Mouse (Mus musculus): ENCODE data around the gene 4930572O03Rik. TPM values are rescaled to one million over a fixed set of nuclear protein-coding genes. Genes with fewer than 3 reads are reported as not detected.
A peak's percentile ranks its signal among the peaks of the same experiment; 100 is the strongest.
"Not testable (repeated sequence)": the region's sequence is repeated elsewhere in the genome, so short reads cannot be mapped to it uniquely, and the experiment has no call there.

4930572O03Rik gene
- polyA plus RNA-seq, 1 experiment from 2014 or later: not detected

DNA sequence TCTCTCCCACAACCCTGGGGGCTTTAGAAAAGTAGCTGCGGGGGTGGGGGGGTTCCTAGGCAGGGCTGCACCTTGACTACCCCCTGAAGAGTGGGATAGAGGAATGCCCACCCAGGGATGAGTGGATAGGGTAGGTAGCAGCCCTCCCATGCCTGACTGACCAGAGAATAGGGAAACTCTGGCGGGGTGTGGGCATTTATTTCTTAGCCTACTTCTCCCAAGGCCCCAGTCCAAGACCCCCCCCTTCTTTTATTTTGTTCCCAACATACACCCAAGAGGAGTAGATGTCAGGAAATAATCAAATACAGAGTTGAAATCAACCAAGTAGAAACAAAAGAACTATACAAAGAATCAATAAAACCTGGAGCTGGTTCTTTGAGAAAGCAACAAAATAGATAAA is 19.2 kb downstream of the 4930572O03Rik start:
- H3K27ac ChIP-seq; H3K9ac ChIP-seq; H3K4me3 ChIP-seq (replicated peaks; ENCODE audit: low read length); H3K27me3 ChIP-seq (ENCODE audit: control insufficient read depth, insufficient read depth, low read length); H3K36me3 ChIP-seq (replicated peaks; ENCODE audit: control insufficient read depth, insufficient read depth); H3K4me2 ChIP-seq (replicated peaks); DNase-seq (ENCODE audit: low spot score); H3K4me1 ChIP-seq (replicated peaks; ENCODE audit: control insufficient read depth, insufficient read depth, low read length): not testable (repeated sequence)
- peak; percentile 74; the same call in 1 of the 2 replicates for ATAC-seq (ENCODE audit: low FRiP score)
- 70% methylated on average over 2 of the region's 2 CpGs for WGBS
- peaks cover 14% of the 10 kb centered on the region for H3K9me3 ChIP-seq (ENCODE audit: control insufficient read depth, low read length)

DNA sequence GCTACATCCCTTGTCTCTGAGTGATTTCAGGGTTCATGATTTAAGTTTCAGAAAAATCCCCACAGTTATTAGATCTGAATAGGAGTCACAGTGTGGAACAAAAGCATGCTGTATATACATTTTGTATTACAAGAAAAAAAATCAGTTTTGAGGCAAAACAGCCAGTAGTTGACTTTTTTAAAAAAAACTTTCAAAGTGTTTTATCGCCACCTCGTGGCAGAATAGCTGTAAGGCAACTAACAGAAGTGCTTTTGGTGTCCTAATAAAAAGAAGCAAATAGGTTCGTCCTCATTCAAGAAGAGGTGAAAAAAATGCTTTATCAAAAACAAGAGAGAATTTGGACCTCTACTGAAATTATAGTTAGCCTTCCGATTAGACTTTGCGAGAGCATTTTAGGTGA is 26.8 kb downstream of the 4930572O03Rik start:
- 37% methylated on average over 5 of the region's 5 CpGs for WGBS
- H3K27ac ChIP-seq; H3K4me3 ChIP-seq (replicated peaks; ENCODE audit: low read length); H3K27me3 ChIP-seq (ENCODE audit: control insufficient read depth, insufficient read depth, low read length); H3K36me3 ChIP-seq (replicated peaks; ENCODE audit: control insufficient read depth, insufficient read depth); H3K9ac ChIP-seq; H3K4me2 ChIP-seq (replicated peaks); H3K4me1 ChIP-seq (replicated peaks; ENCODE audit: control insufficient read depth, insufficient read depth, low read length); ATAC-seq (ENCODE audit: low FRiP score): not testable (repeated sequence)
- H3K9me3 ChIP-seq (ENCODE audit: control insufficient read depth, low read length): peaks cover 13% of the 10 kb centered on the region
- peak; percentile 35 for DNase-seq (ENCODE audit: low spot score)

DNA sequence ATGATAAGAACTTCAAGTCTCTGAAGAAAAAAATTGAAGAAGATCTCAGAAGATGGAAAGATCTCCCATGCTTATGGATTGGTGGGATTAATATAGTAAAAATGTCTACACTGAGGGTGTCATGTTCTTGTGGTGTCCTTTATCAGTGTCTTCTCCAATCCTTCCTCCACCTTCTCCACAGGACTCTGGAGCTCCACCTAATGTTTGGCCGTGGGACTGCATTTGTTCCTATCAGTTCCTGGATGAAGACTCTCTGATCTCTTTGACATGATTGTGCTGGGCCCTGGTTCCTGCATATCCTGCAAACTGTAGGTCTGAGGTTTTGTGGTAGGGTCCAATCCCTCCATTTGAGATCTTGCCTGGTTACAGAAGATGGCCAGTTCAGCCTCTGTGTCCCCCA is 28.7 kb downstream of the 4930572O03Rik start:
- ATAC-seq (ENCODE audit: low FRiP score); H3K4me1 ChIP-seq (replicated peaks; ENCODE audit: control insufficient read depth, insufficient read depth, low read length); DNase-seq (ENCODE audit: low spot score); H3K4me3 ChIP-seq (replicated peaks; ENCODE audit: low read length); H3K4me2 ChIP-seq (replicated peaks); H3K27me3 ChIP-seq (ENCODE audit: control insufficient read depth, insufficient read depth, low read length); H3K9me3 ChIP-seq (ENCODE audit: control insufficient read depth, low read length); H3K27ac ChIP-seq; H3K9ac ChIP-seq; H3K36me3 ChIP-seq (replicated peaks; ENCODE audit: control insufficient read depth, insufficient read depth): not testable (repeated sequence)
- 23% methylated on average over 1 of the region's 1 CpGs for WGBS

DNA sequence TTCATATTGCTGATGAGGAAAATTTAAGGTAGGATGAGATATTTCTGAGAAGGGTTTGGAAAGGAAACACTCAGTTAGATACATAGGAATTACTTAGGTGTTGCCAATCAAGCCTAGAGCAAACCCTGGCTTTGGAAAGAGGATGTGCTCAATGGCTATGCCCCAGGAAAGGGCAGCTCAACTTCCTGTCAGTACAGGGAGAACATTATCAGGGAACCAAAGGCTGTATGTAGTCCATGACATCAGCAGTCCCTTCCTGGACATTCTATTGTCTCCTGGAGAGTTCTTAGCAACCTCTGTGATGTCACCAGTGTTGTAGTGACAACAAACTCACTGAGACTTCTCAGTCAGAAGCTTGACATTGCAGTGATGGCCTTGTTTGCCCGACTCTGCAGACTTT is 38.1 kb downstream of the 4930572O03Rik start, which contains the start of gene Speer4d:
Speer4d (plus strand) TSS at position 301 of the 400 bp plus-strand sequence.
- not testable (repeated sequence) for ATAC-seq (ENCODE audit: low FRiP score)

DNA sequence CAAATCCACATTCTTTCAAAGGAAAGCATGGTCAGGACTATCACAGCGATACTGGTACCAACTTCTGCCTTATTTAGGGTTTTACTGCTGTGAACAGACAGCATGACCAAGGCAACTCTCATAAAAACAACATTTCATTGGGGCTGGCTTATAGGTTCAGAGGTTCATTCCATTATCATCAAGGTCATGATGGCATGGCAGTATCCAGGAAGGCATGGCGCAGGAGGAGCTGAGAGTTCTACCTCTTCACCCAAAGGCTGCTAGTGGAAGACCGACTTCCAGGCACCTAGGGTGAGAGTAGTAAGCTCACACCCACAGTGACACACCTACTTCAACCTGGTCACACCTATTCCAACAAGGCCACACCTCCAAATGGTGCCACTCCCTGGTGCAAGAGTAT is 40.7 kb downstream of the 4930572O03Rik start:
- DNase-seq (ENCODE audit: low spot score); H3K9ac ChIP-seq; H3K36me3 ChIP-seq (replicated peaks; ENCODE audit: control insufficient read depth, insufficient read depth); H3K4me1 ChIP-seq (replicated peaks; ENCODE audit: control insufficient read depth, insufficient read depth, low read length); H3K4me2 ChIP-seq (replicated peaks); H3K27me3 ChIP-seq (ENCODE audit: control insufficient read depth, insufficient read depth, low read length); H3K9me3 ChIP-seq (ENCODE audit: control insufficient read depth, low read length); H3K27ac ChIP-seq; H3K4me3 ChIP-seq (replicated peaks; ENCODE audit: low read length): not testable (repeated sequence)
- peak; percentile 59; the same call in 1 of the 2 replicates for ATAC-seq (ENCODE audit: low FRiP score)
- 81% methylated on average over 3 of the region's 3 CpGs for WGBS

More for the DNA sequence above, 38.1 kb downstream of the 4930572O03Rik start, which contains the start of gene Speer4d:
- H3K4me3 ChIP-seq (replicated peaks; ENCODE audit: low read length); H3K36me3 ChIP-seq (replicated peaks; ENCODE audit: control insufficient read depth, insufficient read depth); H3K4me2 ChIP-seq (replicated peaks); H3K27ac ChIP-seq; H3K4me1 ChIP-seq (replicated peaks; ENCODE audit: control insufficient read depth, insufficient read depth, low read length); H3K27me3 ChIP-seq (ENCODE audit: control insufficient read depth, insufficient read depth, low read length); DNase-seq (ENCODE audit: low spot score); H3K9me3 ChIP-seq (ENCODE audit: control insufficient read depth, low read length); H3K9ac ChIP-seq: not testable (repeated sequence)
- 80% methylated on average over 1 of the region's 1 CpGs for WGBS

DNA sequence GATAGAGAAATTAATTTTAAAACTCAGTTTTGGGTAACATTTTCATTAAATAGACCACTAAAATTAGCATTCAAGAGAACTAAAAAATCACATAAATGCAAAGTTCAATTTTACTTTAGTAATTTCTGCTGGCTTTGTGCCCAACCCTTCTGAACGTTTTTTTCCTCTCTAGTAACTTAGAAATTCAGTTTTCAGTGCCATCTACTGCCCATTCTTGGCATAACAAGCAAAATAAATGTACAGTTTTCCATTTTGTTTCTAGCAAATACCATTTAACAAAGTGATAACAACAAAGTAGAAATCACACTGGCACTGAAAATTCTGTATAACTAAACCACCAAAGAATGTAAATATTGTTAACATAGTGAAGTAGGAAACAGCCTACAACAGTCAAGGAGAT is 46.2 kb downstream of the 4930572O03Rik start:
- peaks cover 15% of the 10 kb centered on the region for H3K9me3 ChIP-seq (ENCODE audit: control insufficient read depth, low read length)
- DNase-seq (ENCODE audit: low spot score): peak; percentile 58
- H3K4me1 ChIP-seq (replicated peaks; ENCODE audit: control insufficient read depth, insufficient read depth, low read length); H3K9ac ChIP-seq; H3K4me3 ChIP-seq (replicated peaks; ENCODE audit: low read length); ATAC-seq (ENCODE audit: low FRiP score); H3K27me3 ChIP-seq (ENCODE audit: control insufficient read depth, insufficient read depth, low read length); H3K27ac ChIP-seq; H3K4me2 ChIP-seq (replicated peaks); H3K36me3 ChIP-seq (replicated peaks; ENCODE audit: control insufficient read depth, insufficient read depth): not testable (repeated sequence)
- 4% methylated on average over 1 of the region's 1 CpGs for WGBS

DNA sequence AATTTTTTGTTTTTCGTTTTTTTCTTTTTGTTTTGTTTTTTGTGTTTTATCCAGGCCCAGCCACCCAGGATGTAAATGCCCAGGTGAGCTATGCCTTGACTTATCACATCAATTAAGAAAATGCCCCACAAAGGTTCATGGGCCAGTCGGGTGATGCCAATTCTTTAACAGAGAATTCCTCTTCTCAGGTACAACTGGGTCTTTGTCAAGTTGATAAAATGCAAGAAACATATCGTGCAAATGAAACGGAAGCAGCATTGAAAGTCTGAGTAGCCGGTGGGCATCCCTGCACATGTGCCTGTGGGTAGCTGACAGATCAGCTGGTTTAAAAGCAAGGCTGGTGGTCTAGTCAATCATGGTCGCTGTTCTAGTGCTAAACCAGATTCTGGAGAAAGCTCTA is 50.2 kb downstream of the 4930572O03Rik start:
- not testable (repeated sequence) for H3K4me2 ChIP-seq (replicated peaks); H3K27ac ChIP-seq; H3K4me1 ChIP-seq (replicated peaks; ENCODE audit: control insufficient read depth, insufficient read depth, low read length); H3K27me3 ChIP-seq (ENCODE audit: control insufficient read depth, insufficient read depth, low read length); H3K9ac ChIP-seq; DNase-seq (ENCODE audit: low spot score); H3K4me3 ChIP-seq (replicated peaks; ENCODE audit: low read length); H3K36me3 ChIP-seq (replicated peaks; ENCODE audit: control insufficient read depth, insufficient read depth)
- 71% methylated on average over 5 of the region's 6 CpGs for WGBS
- peak; percentile 82 for ATAC-seq (ENCODE audit: low FRiP score)
- H3K9me3 ChIP-seq (ENCODE audit: control insufficient read depth, low read length): peaks cover 27% of the 10 kb centered on the region

DNA sequence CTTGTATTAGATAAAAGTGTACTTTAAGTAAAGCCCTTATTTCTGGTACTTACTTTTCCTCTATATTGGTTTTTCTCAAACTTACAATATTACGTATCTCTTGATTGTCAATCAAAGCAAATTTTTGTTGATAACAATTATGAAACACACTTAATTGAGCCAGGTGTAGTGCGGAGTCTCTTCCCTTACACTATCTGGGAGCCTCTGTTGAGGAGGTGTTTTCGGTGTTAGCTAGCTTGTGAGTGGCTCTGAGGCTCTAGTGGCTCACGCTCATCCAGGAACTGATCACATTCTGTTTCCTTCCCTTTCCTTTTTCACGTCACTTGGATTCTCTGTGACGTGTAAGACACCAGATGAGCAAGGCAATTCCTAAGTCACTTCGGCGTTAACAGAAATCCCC is 53.3 kb downstream of the 4930572O03Rik start:
- not testable (repeated sequence) for H3K4me3 ChIP-seq (replicated peaks; ENCODE audit: low read length); H3K27me3 ChIP-seq (ENCODE audit: control insufficient read depth, insufficient read depth, low read length); H3K36me3 ChIP-seq (replicated peaks; ENCODE audit: control insufficient read depth, insufficient read depth); ATAC-seq (ENCODE audit: low FRiP score); H3K27ac ChIP-seq; H3K9ac ChIP-seq; DNase-seq (ENCODE audit: low spot score); H3K4me2 ChIP-seq (replicated peaks); H3K4me1 ChIP-seq (replicated peaks; ENCODE audit: control insufficient read depth, insufficient read depth, low read length)
- peaks cover 39% of the 10 kb centered on the region for H3K9me3 ChIP-seq (ENCODE audit: control insufficient read depth, low read length)
- WGBS: 79% methylated on average over 8 of the region's 8 CpGs

DNA sequence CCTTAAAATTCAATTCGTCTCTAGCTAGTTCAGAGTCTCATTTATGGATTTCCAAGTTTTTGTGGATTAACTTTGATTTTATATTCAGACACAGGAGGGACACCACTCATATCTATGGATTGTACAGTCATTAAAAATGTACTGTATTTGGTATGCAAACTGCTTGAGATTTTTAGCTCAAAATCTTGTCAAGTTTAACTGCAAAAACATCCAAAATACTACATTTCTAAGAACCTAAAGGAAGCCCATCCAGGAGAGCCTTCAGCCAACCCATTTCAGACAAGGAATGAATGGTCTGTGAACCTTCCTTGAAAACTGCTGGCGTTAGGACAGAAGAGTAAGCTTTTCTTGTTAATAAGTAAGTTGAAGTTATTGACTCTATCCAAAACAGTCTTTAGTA is 53.9 kb downstream of the 4930572O03Rik start:
- not testable (repeated sequence) for H3K9ac ChIP-seq; H3K4me2 ChIP-seq (replicated peaks); H3K27ac ChIP-seq; H3K4me1 ChIP-seq (replicated peaks; ENCODE audit: control insufficient read depth, insufficient read depth, low read length); DNase-seq (ENCODE audit: low spot score); H3K36me3 ChIP-seq (replicated peaks; ENCODE audit: control insufficient read depth, insufficient read depth); ATAC-seq (ENCODE audit: low FRiP score); H3K27me3 ChIP-seq (ENCODE audit: control insufficient read depth, insufficient read depth, low read length); H3K4me3 ChIP-seq (replicated peaks; ENCODE audit: low read length)
- 72% methylated on average over 2 of the region's 2 CpGs for WGBS
- H3K9me3 ChIP-seq (ENCODE audit: control insufficient read depth, low read length): peaks cover 36% of the 10 kb centered on the region

DNA sequence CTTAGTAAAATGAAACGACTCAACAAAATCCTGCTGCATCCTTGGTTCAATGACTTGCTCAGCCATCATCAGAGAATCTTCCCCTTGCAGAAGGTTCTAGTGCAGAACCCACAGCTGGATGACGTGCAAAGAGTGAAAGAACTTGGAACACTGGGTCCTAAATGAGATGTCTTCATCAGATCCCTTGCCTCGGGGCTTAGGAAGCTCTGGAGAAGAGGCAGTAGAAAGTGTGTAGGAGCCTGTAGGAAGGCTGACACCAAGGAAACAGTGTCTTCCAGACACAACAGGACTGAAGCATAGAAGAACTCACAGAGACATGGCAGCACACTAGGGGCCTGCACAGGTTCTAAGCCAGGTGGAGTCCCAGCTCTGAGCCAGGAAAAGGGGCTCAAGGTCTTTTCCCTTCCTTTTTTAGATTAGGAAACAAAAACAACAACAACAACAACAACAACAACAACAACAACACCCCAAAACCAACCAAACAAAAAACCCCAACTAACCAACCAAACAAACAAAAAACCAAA is 54.4 kb downstream of the 4930572O03Rik start:
- not testable (repeated sequence) for H3K27me3 ChIP-seq (ENCODE audit: control insufficient read depth, insufficient read depth, low read length); H3K4me1 ChIP-seq (replicated peaks; ENCODE audit: control insufficient read depth, insufficient read depth, low read length); H3K4me3 ChIP-seq (replicated peaks; ENCODE audit: low read length); DNase-seq (ENCODE audit: low spot score); H3K36me3 ChIP-seq (replicated peaks; ENCODE audit: control insufficient read depth, insufficient read depth); ATAC-seq (ENCODE audit: low FRiP score); H3K27ac ChIP-seq; H3K9ac ChIP-seq; H3K4me2 ChIP-seq (replicated peaks)
- 57% methylated on average over 3 of the region's 3 CpGs for WGBS
- peaks cover 36% of the 10 kb centered on the region for H3K9me3 ChIP-seq (ENCODE audit: control insufficient read depth, low read length)
